Mouse (Mus musculus) adrenal gland, postnatal 14 days (tissue): Measurements from ENCODE around the gene Cox11. TPM values are rescaled to one million over a fixed set of nuclear protein-coding genes. Genes with fewer than 3 reads are reported as not detected.

Experiments
- total RNA-seq: library from RNA; stranded (reverse); gene quantifications from 2 replicates; pipeline ENCODE4 v1.2.3, GENCODE M21; 2021

Gene Cox11
- total RNA-seq, 1 experiment from 2014 or later, result 26.0 TPM

Other genes starting within 250 kb of the Cox11 start
- gene Hlf, start 247.3 kb upstream of the Cox11 start, total RNA-seq, result 28.2 and 29.1 TPM in 2 replicates
- 7.4 and 8.7 TPM in 2 replicates for gene Stxbp4, start 89 bp upstream of the Cox11 start, total RNA-seq
- 39.5 and 46.0 TPM in 2 replicates for gene Tom1l1, start 50.2 kb downstream of the Cox11 start, total RNA-seq